Mouse (Mus musculus) neural tube, embryonic 15.5 days (tissue): ENCODE data around the gene Cyb561a3. TPM values are rescaled to one million over a fixed set of nuclear protein-coding genes. Genes with fewer than 3 reads are reported as not detected.

Source experiments
- ATAC-seq: fragments of 200-750 bp; cut with Nextera tagmentation; 2 replicates; pipeline ENCODE4 v1.8.0; 2017; ENCODE audit warnings: mild to moderate bottlenecking, moderate TSS enrichment, moderate library complexity; ENCODE audit not compliant: low FRiP score
- H3K27ac ChIP-seq: fragments of 300-500 bp; sonication (generic); replicated peaks from 2 replicates; pipeline ENCODE4 v1.5.1; 2015; ENCODE audit warnings: mild to moderate bottlenecking, inconsistent platforms
- H3K27me3 ChIP-seq: fragments of 300-500 bp; sonication (generic); replicated peaks from 2 replicates; pipeline ENCODE4 v1.6.1; 2015; ENCODE audit warnings: inconsistent platforms
- H3K36me3 ChIP-seq: fragments of 300-500 bp; sonication (generic); 2 replicates; pipeline ENCODE4 v1.6.1; 2015; ENCODE audit warnings: inconsistent platforms
- H3K4me1 ChIP-seq: fragments of 300-500 bp; sonication (generic); 2 replicates; pipeline ENCODE4 v1.6.1; 2015; ENCODE audit warnings: inconsistent platforms
- H3K4me2 ChIP-seq: fragments of 300-500 bp; sonication (generic); 2 replicates; pipeline ENCODE4 v1.6.1; 2015; ENCODE audit warnings: inconsistent platforms, mild to moderate bottlenecking, moderate library complexity
- H3K4me3 ChIP-seq: fragments of 300-500 bp; sonication (generic); replicated peaks from 2 replicates; pipeline ENCODE4 v1.5.1; 2015; ENCODE audit warnings: mild to moderate bottlenecking, inconsistent platforms
- H3K9ac ChIP-seq: fragments of 300-500 bp; sonication (generic); replicated peaks from 2 replicates; pipeline ENCODE4 v1.6.1; 2015; ENCODE audit warnings: mild to moderate bottlenecking, inconsistent platforms
- H3K9me3 ChIP-seq: fragments of 300-500 bp; sonication (generic); replicated peaks from 2 replicates; pipeline ENCODE4 v1.6.1; 2016; ENCODE audit warnings: inconsistent platforms
- WGBS: fragments of 180-500 bp; shearing (Covaris S2); methylation state at CpG from one replicate; pipeline ENCODE4 v1.1.7; 2015; ENCODE audit warnings: mixed read lengths; 5-methylcytosine and 5-hydroxymethylcytosine counted together
- polyA plus RNA-seq: library from polyadenylated mRNA; unstranded; fragments of >200 nt; fragmentation: Nextera tagmentation; extraction: Ambion mirVana; gene quantifications from 2 replicates; pipeline ENCODE4 v1.2.1, GENCODE M21; 2015

Cyb561a3 gene
- polyA plus RNA-seq, 1 experiment from 2014 or later, result 20.4 TPM

GRCm38 (mm10) chr19:10599648-10600047 lies 22.7 kb downstream of the Cyb561a3 start:
- 95% methylated on average over 2 of the region's 2 CpGs for WGBS
- Histone ChIP-seq H3K4me3 (no peak overlapping the region), H3K9me3 (no peaks in the 10 kb centered on the region), H3K27ac (no peak overlapping the region), H3K36me3 (peaks cover 28% of the 10 kb centered on the region), H3K9ac (no peak overlapping the region), H3K4me1 (peaks cover 29% of the 10 kb centered on the region), H3K27me3 (no peaks in the 10 kb centered on the region), H3K4me2 (no peak overlapping the region)
- ATAC-seq, result no peak

- Histone ChIP-seq H3K9ac (peak overlapping the region; percentile 51), H3K9me3 (no peaks in the 10 kb centered on the region), H3K27ac (peak overlapping the region; percentile 92), H3K4me2 (peak overlapping the region; percentile 59), H3K36me3 (peaks cover 15% of the 10 kb centered on the region; the same call in 1 of the 2 replicates), H3K27me3 (no peaks in the 10 kb centered on the region), H3K4me3 (peak overlapping the region; percentile 35), H3K4me1 (peaks cover 44% of the 10 kb centered on the region)
- ATAC-seq, result no peak
- under 1% methylated on average over 6 of the region's 6 CpGs for WGBS
Observed at GRCm38 (mm10) chr19:10602247-10602769, 25.3 kb downstream of the Cyb561a3 start.

GRCm38 (mm10) chr19:10602787-10603186 lies 25.8 kb downstream of the Cyb561a3 start:
- peaks cover 48% of the 10 kb centered on the region for H3K4me1 ChIP-seq
- peak overlapping the region; percentile 92 for H3K27ac ChIP-seq
- H3K9me3 ChIP-seq, result no peaks in the 10 kb centered on the region
- H3K4me2 ChIP-seq, result peak overlapping the region; percentile 59
- WGBS, result 2% methylated on average over 9 of the region's 9 CpGs
- peaks cover 16% of the 10 kb centered on the region for H3K36me3 ChIP-seq
- peak overlapping the region; percentile 51 for H3K9ac ChIP-seq
- H3K27me3 ChIP-seq, result no peaks in the 10 kb centered on the region
- ATAC-seq, result peak; percentile 65
- H3K4me3 ChIP-seq, result peak overlapping the region; percentile 35

GRCm38 (mm10) chr19:10603660-10604523 lies 26.9 kb downstream of the Cyb561a3 start:
- Histone ChIP-seq H3K27ac (peak overlapping the region; percentile 92), H3K4me3 (no peak overlapping the region), H3K27me3 (no peaks in the 10 kb centered on the region), H3K4me2 (peak overlapping the region; percentile 59; the same call in 1 of the 2 replicates), H3K9me3 (no peaks in the 10 kb centered on the region), H3K9ac (peak overlapping the region; percentile 68), H3K4me1 (peaks cover 56% of the 10 kb centered on the region), H3K36me3 (peaks cover 23% of the 10 kb centered on the region)
- WGBS, result 90% methylated on average over 18 of the region's 18 CpGs
- ATAC-seq, result no peak

- H3K4me2 ChIP-seq, result peak overlapping the region; percentile 59
- peaks cover 23% of the 10 kb centered on the region for H3K36me3 ChIP-seq
- no peaks in the 10 kb centered on the region for H3K9me3 ChIP-seq
- no peak for ATAC-seq
- WGBS, result 57% methylated on average over 3 of the region's 3 CpGs
- H3K4me1 ChIP-seq, result peaks cover 57% of the 10 kb centered on the region
- H3K4me3 ChIP-seq, result peak overlapping the region; percentile 99
- peak overlapping the region; percentile 68 for H3K9ac ChIP-seq
- H3K27ac ChIP-seq, result peak overlapping the region; percentile 91
- no peaks in the 10 kb centered on the region for H3K27me3 ChIP-seq
Observed at GRCm38 (mm10) chr19:10604534-10604933, 27.6 kb downstream of the Cyb561a3 start.

- WGBS, result under 1% methylated on average over 49 of the region's 49 CpGs
- H3K9me3 ChIP-seq, result no peaks in the 10 kb centered on the region
- peaks cover 57% of the 10 kb centered on the region for H3K4me1 ChIP-seq
- H3K9ac ChIP-seq, result peak within 1 kb of the TSS; percentile 98
- peak; percentile 97 for ATAC-seq
- H3K36me3 ChIP-seq, result peaks cover 28% of the 10 kb centered on the region
- peak within 1 kb of the TSS; percentile 59 for H3K4me2 ChIP-seq
- H3K4me3 ChIP-seq, result peak within 1 kb of the TSS; percentile 99
- peak within 1 kb of the TSS; percentile 91 for H3K27ac ChIP-seq
- no peaks in the 10 kb centered on the region for H3K27me3 ChIP-seq
Observed at GRCm38 (mm10) chr19:10605293-10605900, 28.4 kb downstream of the Cyb561a3 start, which contains the start of the genes Ddb1 and Tkfc. TSS of gene Ddb1 (plus strand) at chr19:10605327. TSS of gene Tkfc (minus strand) at chr19:10605654.

GRCm38 (mm10) chr19:10605901-10606622 lies 29.1 kb downstream of the Cyb561a3 start:
- ATAC-seq, result no peak
- peak overlapping the region; percentile 99 for H3K4me3 ChIP-seq
- peak overlapping the region; percentile 59 for H3K4me2 ChIP-seq
- 8% methylated on average over 20 of the region's 20 CpGs for WGBS
- no peaks in the 10 kb centered on the region for H3K9me3 ChIP-seq
- no peaks in the 10 kb centered on the region for H3K27me3 ChIP-seq
- H3K4me1 ChIP-seq, result peaks cover 57% of the 10 kb centered on the region
- H3K9ac ChIP-seq, result peak overlapping the region; percentile 98
- peak overlapping the region; percentile 91 for H3K27ac ChIP-seq
- peaks cover 35% of the 10 kb centered on the region for H3K36me3 ChIP-seq

GRCm38 (mm10) chr19:10608573-10609240 lies 31.7 kb downstream of the Cyb561a3 start:
- H3K4me3 ChIP-seq, result no peak overlapping the region
- no peaks in the 10 kb centered on the region for H3K9me3 ChIP-seq
- H3K9ac ChIP-seq, result no peak overlapping the region
- H3K4me2 ChIP-seq, result no peak overlapping the region
- no peak for ATAC-seq
- no peaks in the 10 kb centered on the region for H3K27me3 ChIP-seq
- H3K36me3 ChIP-seq, result peaks cover 60% of the 10 kb centered on the region
- H3K4me1 ChIP-seq, result peaks cover 37% of the 10 kb centered on the region
- no peak overlapping the region for H3K27ac ChIP-seq
- WGBS, result 89% methylated on average over 5 of the region's 5 CpGs

GRCm38 (mm10) chr19:10634106-10634871 lies 57.3 kb downstream of the Cyb561a3 start, which contains the start of gene Vwce:
TSS of gene Vwce (plus strand) at chr19:10634213.
- Histone ChIP-seq H3K4me2 (peak within 1 kb of the TSS; percentile 96), H3K27ac (peak within 1 kb of the TSS; percentile 38), H3K9me3 (no peaks in the 10 kb centered on the region), H3K4me1 (peaks cover 18% of the 10 kb centered on the region), H3K4me3 (peak within 1 kb of the TSS; percentile 47), H3K36me3 (peaks cover 21% of the 10 kb centered on the region), H3K9ac (peak within 1 kb of the TSS; percentile 57), H3K27me3 (no peaks in the 10 kb centered on the region)
- 3% methylated on average over 32 of the region's 32 CpGs for WGBS
- peak; percentile 86 for ATAC-seq

- 8% methylated on average over 21 of the region's 21 CpGs for WGBS
- Histone ChIP-seq H3K27me3 (no peaks in the 10 kb centered on the region), H3K9ac (peak overlapping the region; percentile 57), H3K4me2 (peak overlapping the region; percentile 96), H3K4me3 (peak overlapping the region; percentile 47), H3K36me3 (peaks cover 15% of the 10 kb centered on the region), H3K9me3 (no peaks in the 10 kb centered on the region), H3K4me1 (peaks cover 18% of the 10 kb centered on the region), H3K27ac (peak overlapping the region; percentile 38)
- ATAC-seq, result peak; percentile 91
Observed at GRCm38 (mm10) chr19:10634872-10635318, 57.9 kb downstream of the Cyb561a3 start.
